Mouse (Mus musculus): Measurements from ENCODE around the gene Phlda3. TPM values are rescaled to one million over a fixed set of nuclear protein-coding genes. Genes with fewer than 3 reads are reported as not detected.
A peak's percentile ranks its signal among the peaks of the same experiment; 100 is the strongest.

The Phlda3 gene
- polyA plus RNA-seq, 1 experiment: 62.1 TPM

DNA sequence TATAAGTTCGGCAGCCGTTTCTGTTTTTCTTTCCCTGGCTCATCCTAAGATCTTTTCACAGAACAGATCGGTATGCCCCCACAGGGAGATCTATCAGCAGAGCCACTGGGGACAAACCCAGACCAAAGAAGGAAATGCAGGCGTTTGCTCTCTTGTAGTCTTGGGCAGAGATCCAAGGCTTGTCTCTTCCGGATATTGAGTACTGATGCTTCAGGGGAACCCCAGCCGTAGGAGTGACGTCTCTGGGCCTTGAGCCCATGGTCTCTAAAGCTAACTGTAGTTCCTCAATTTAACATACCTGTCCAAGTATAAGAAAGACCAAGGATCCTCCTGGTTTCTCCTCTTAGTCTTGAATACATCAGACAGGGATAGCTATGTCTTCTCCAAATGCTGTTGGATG lies 40.0 kb upstream of the Phlda3 start:
- TF ChIP-seq POLR2A (IDR thresholded peaks at IDR 0.05; ENCODE audit: control insufficient read depth, extremely low read depth, insufficient read depth, low read length, poor library complexity): no peak
- no peak for TF ChIP-seq CTCF (IDR thresholded peaks at IDR 0.05; ENCODE audit: borderline replicate concordance, control insufficient read depth, extremely low read depth, insufficient read depth, low read length, poor library complexity)
- no peak overlapping the region for H3K4me3 ChIP-seq (ENCODE audit: control insufficient read depth, insufficient read depth, low read length)
- H3K27ac ChIP-seq (ENCODE audit: control insufficient read depth, insufficient read depth, low read length): peak overlapping the region; percentile 48
- H3K27me3 ChIP-seq (ENCODE audit: control insufficient read depth, insufficient read depth, low read length): no peaks in the 10 kb centered on the region
- DNase-seq: no peak
- no peaks in the 10 kb centered on the region for H3K36me3 ChIP-seq (ENCODE audit: control insufficient read depth, insufficient read depth, low read length)
- WGBS: 6% methylated on average over 7 of the region's 7 CpGs
- H3K4me1 ChIP-seq (replicated peaks; ENCODE audit: control insufficient read depth, insufficient read depth, low read length): peaks cover 55% of the 10 kb centered on the region

DNA sequence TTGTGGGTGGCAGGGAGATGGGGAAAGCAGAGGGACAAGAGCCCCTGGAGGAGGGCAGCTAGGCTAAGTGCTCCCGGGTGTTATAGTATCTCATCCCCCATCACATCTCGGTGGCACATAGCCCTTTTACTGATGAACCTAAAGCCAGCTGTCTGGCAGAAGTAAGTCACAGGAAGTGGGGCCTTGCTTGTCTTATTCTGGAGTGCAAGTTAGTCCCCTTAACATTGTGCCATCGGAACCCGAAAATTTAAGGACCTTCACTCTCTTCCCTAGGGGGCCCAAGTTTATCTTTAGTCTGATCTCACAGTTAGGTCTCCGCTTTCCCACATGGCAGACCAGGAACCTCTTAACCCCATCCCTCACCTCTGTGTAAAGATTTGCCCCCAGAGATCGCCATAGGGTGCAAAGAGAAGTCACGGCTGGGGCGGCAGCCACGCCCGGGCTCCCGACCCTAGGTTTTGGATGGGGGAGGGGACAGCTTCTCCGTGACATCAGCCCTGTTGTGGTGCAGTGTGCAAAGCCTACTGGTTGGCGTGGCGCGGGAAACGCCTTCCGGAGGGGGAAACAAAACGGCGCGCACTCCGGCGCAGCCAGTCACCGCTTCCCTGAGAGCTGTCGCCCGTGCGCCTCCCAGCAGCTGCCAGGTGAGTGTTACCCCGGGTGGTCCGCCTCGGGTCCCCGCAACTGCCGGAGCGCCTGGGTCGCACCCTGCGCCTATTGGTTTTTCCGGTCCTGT lies 37.1 kb upstream of the Phlda3 start:
- Histone ChIP-seq H3K4me1 (replicated peaks; ENCODE audit: control insufficient read depth, insufficient read depth, low read length) (peaks cover 53% of the 10 kb centered on the region), H3K27ac (ENCODE audit: control insufficient read depth, insufficient read depth, low read length) (peak overlapping the region; percentile 87), H3K27me3 (ENCODE audit: control insufficient read depth, insufficient read depth, low read length) (no peaks in the 10 kb centered on the region), H3K36me3 (ENCODE audit: control insufficient read depth, insufficient read depth, low read length) (no peaks in the 10 kb centered on the region), H3K4me3 (ENCODE audit: control insufficient read depth, insufficient read depth, low read length) (peak overlapping the region; percentile 78)
- peak; percentile 93 for DNase-seq
- peak; percentile 94 for TF ChIP-seq POLR2A (IDR thresholded peaks at IDR 0.05; ENCODE audit: control insufficient read depth, extremely low read depth, insufficient read depth, low read length, poor library complexity)
- TF ChIP-seq CTCF (IDR thresholded peaks at IDR 0.05; ENCODE audit: borderline replicate concordance, control insufficient read depth, extremely low read depth, insufficient read depth, low read length, poor library complexity): 0 out of 2 replicates have a peak, but pooled peaks have one; percentile 42
- under 1% methylated on average over 35 of the region's 35 CpGs for WGBS

DNA sequence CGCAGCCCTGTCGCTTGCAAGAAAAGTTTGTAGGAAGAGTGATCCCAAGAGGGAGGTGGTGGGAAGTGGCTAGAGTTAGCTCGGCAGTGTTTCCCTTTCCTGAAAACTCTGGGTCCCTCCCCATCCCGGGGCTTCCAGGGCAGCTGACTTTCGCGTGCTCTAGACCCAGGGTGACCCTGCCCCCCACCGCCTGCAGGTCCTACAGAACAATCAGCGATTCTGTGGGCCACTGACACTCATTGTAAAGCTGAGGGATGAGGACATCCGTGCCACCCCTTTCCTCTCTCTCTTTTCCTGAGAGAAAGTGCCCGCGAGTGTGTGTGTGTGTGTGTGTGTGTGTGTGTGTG lies 36.6 kb upstream of the Phlda3 start:
- TF ChIP-seq CTCF (IDR thresholded peaks at IDR 0.05; ENCODE audit: borderline replicate concordance, control insufficient read depth, extremely low read depth, insufficient read depth, low read length, poor library complexity) (no peak), POLR2A (IDR thresholded peaks at IDR 0.05; ENCODE audit: control insufficient read depth, extremely low read depth, insufficient read depth, low read length, poor library complexity) (no peak)
- Histone ChIP-seq H3K27ac (ENCODE audit: control insufficient read depth, insufficient read depth, low read length) (peak overlapping the region; percentile 78), H3K36me3 (ENCODE audit: control insufficient read depth, insufficient read depth, low read length) (no peaks in the 10 kb centered on the region), H3K4me1 (replicated peaks; ENCODE audit: control insufficient read depth, insufficient read depth, low read length) (peaks cover 48% of the 10 kb centered on the region), H3K27me3 (ENCODE audit: control insufficient read depth, insufficient read depth, low read length) (no peaks in the 10 kb centered on the region), H3K4me3 (ENCODE audit: control insufficient read depth, insufficient read depth, low read length) (peak overlapping the region; percentile 78)
- DNase-seq: no peak
- WGBS: 0% methylated on average over 11 of the region's 11 CpGs

- peaks cover 43% of the 10 kb centered on the region for H3K4me1 ChIP-seq (replicated peaks; ENCODE audit: control insufficient read depth, insufficient read depth, low read length)
- TF ChIP-seq CTCF (IDR thresholded peaks at IDR 0.05; ENCODE audit: borderline replicate concordance, control insufficient read depth, extremely low read depth, insufficient read depth, low read length, poor library complexity) (no peak), POLR2A (IDR thresholded peaks at IDR 0.05; ENCODE audit: control insufficient read depth, extremely low read depth, insufficient read depth, low read length, poor library complexity) (no peak)
- no peaks in the 10 kb centered on the region for H3K27me3 ChIP-seq (ENCODE audit: control insufficient read depth, insufficient read depth, low read length)
- H3K27ac ChIP-seq (ENCODE audit: control insufficient read depth, insufficient read depth, low read length): peak overlapping the region; percentile 78
- H3K36me3 ChIP-seq (ENCODE audit: control insufficient read depth, insufficient read depth, low read length): no peaks in the 10 kb centered on the region
- 21% methylated on average over 4 of the region's 4 CpGs for WGBS
- DNase-seq: no peak
- peak overlapping the region; percentile 78 for H3K4me3 ChIP-seq (ENCODE audit: control insufficient read depth, insufficient read depth, low read length)
Observed at GRCm38 (mm10) chr1:135729821-135730220, 36.1 kb upstream of the Phlda3 start.

- no peak overlapping the region for H3K27ac ChIP-seq (ENCODE audit: control insufficient read depth, insufficient read depth, low read length)
- H3K36me3 ChIP-seq (ENCODE audit: control insufficient read depth, insufficient read depth, low read length): no peaks in the 10 kb centered on the region
- no peak for DNase-seq
- peak overlapping the region; percentile 78 for H3K4me3 ChIP-seq (ENCODE audit: control insufficient read depth, insufficient read depth, low read length)
- peaks cover 40% of the 10 kb centered on the region for H3K4me1 ChIP-seq (replicated peaks; ENCODE audit: control insufficient read depth, insufficient read depth, low read length)
- no peaks in the 10 kb centered on the region for H3K27me3 ChIP-seq (ENCODE audit: control insufficient read depth, insufficient read depth, low read length)
- TF ChIP-seq POLR2A (IDR thresholded peaks at IDR 0.05; ENCODE audit: control insufficient read depth, extremely low read depth, insufficient read depth, low read length, poor library complexity) (no peak), CTCF (IDR thresholded peaks at IDR 0.05; ENCODE audit: borderline replicate concordance, control insufficient read depth, extremely low read depth, insufficient read depth, low read length, poor library complexity) (no peak)
- 15% methylated on average over 3 of the region's 3 CpGs for WGBS
Observed at GRCm38 (mm10) chr1:135730296-135730695, 35.6 kb upstream of the Phlda3 start.

DNA sequence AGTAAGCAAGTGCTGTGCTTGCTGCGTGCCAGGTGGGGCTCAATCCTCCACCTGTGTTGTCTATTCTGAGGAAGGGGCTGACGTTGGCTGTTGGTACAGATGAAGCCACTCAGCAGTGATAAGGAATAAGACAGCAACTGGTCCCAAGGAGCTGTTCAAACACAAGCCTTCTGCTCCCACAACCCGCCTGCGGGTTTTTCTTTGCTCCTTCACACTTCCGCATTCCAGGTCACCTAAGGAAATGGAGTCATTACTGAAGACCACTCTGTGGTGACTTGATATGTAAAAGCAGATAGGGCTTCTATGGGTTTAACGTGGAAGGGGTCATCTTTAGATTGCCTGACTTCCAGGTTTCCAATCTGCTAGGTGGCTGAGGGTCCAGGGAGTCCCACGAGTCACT lies 34.5 kb upstream of the Phlda3 start:
- WGBS: 59% methylated on average over 7 of the region's 7 CpGs
- Histone ChIP-seq H3K27ac (ENCODE audit: control insufficient read depth, insufficient read depth, low read length) (no peak overlapping the region), H3K4me3 (ENCODE audit: control insufficient read depth, insufficient read depth, low read length) (no peak overlapping the region), H3K27me3 (ENCODE audit: control insufficient read depth, insufficient read depth, low read length) (no peaks in the 10 kb centered on the region), H3K4me1 (replicated peaks; ENCODE audit: control insufficient read depth, insufficient read depth, low read length) (peaks cover 34% of the 10 kb centered on the region), H3K36me3 (ENCODE audit: control insufficient read depth, insufficient read depth, low read length) (no peaks in the 10 kb centered on the region)
- no peak for TF ChIP-seq CTCF (IDR thresholded peaks at IDR 0.05; ENCODE audit: borderline replicate concordance, control insufficient read depth, extremely low read depth, insufficient read depth, low read length, poor library complexity)
- TF ChIP-seq POLR2A (IDR thresholded peaks at IDR 0.05; ENCODE audit: control insufficient read depth, extremely low read depth, insufficient read depth, low read length, poor library complexity): no peak
- DNase-seq: no peak
